Mouse (Mus musculus) limb, embryonic 12.5 days (tissue): ENCODE measurements around the gene Pip4k2a. TPM values are rescaled to one million over a fixed set of nuclear protein-coding genes. Genes with fewer than 3 reads are reported as not detected.
"Not testable (repeated sequence)": the region's sequence is repeated elsewhere in the genome, so short reads cannot be mapped to it uniquely, and the experiment has no call there.

Experiments used
- ATAC-seq: fragments of 200-750 bp; cut with Nextera tagmentation; 2 replicates; pipeline ENCODE4 v1.8.0; 2017; ENCODE audit warnings: low read depth, moderate TSS enrichment; ENCODE audit not compliant: insufficient number of reproducible peaks, insufficient read depth, low FRiP score, low TSS enrichment
- H3K27ac ChIP-seq: fragments of 300-500 bp; sonication (generic); 2 replicates; pipeline ENCODE4 v1.5.1; 2016; ENCODE audit warnings: mild to moderate bottlenecking, moderate library complexity
- H3K27me3 ChIP-seq: fragments of 300-500 bp; sonication (generic); 2 replicates; pipeline ENCODE4 v1.6.1; 2016; ENCODE audit warnings: mild to moderate bottlenecking, moderate library complexity
- H3K36me3 ChIP-seq: fragments of 300-500 bp; sonication (generic); 2 replicates; pipeline ENCODE4 v1.6.1; 2016; ENCODE audit warnings: mild to moderate bottlenecking, moderate library complexity
- H3K4me1 ChIP-seq: fragments of 300-500 bp; sonication (generic); replicated peaks from 2 replicates; pipeline ENCODE4 v1.6.1; 2016
- H3K4me2 ChIP-seq: fragments of 300-500 bp; sonication (generic); 2 replicates; pipeline ENCODE4 v1.6.1; 2016; ENCODE audit warnings: mild to moderate bottlenecking, moderate library complexity
- H3K4me3 ChIP-seq: fragments of 300-500 bp; sonication (generic); replicated peaks from 2 replicates; pipeline ENCODE4 v1.5.1; 2016; ENCODE audit warnings: mild to moderate bottlenecking
- H3K9ac ChIP-seq: fragments of 300-500 bp; sonication (generic); replicated peaks from 2 replicates; pipeline ENCODE4 v1.6.1; 2016; ENCODE audit warnings: mild to moderate bottlenecking, moderate library complexity
- H3K9me3 ChIP-seq: fragments of 300-500 bp; sonication (generic); 2 replicates; pipeline ENCODE4 v1.6.1; 2016; ENCODE audit warnings: mild to moderate bottlenecking, moderate library complexity
- WGBS: fragments of 180-500 bp; shearing (Covaris S2); methylation state at CpG from one replicate; pipeline ENCODE4 v1.1.7; 2016; 5-methylcytosine and 5-hydroxymethylcytosine counted together
- polyA plus RNA-seq: library from polyadenylated mRNA; unstranded; fragments of >200 nt; fragmentation: Nextera tagmentation; extraction: Ambion mirVana; gene quantifications from 2 replicates; pipeline ENCODE4 v1.2.1, GENCODE M21; 2016

Pip4k2a gene
- 9.9 and 12.0 TPM in 2 replicates for polyA plus RNA-seq

GRCm38 (mm10) chr2:18998054-18998478 is at the start of gene Pip4k2a, which contains the start of gene 4930426L09Rik:
Gene Pip4k2a (minus strand): TSS chr2:18998126.
Gene 4930426L09Rik (plus strand): TSS chr2:18998343.
- peak within 1 kb of the TSS; percentile 96 for H3K4me2 ChIP-seq
- H3K4me1 ChIP-seq = peaks cover 21% of the 10 kb centered on the region
- peak within 1 kb of the TSS; percentile 71 for H3K4me3 ChIP-seq
- WGBS = 1% methylated on average over 55 of the region's 66 CpGs
- H3K27ac ChIP-seq = peak within 1 kb of the TSS; percentile 87
- ATAC-seq = peak; percentile 95
- H3K36me3 ChIP-seq = no peaks in the 10 kb centered on the region
- no peaks in the 10 kb centered on the region; the same call in 1 of the 2 replicates for H3K27me3 ChIP-seq
- H3K9ac ChIP-seq = peak within 1 kb of the TSS; percentile 76
- H3K9me3 ChIP-seq = no peaks in the 10 kb centered on the region

- no peak overlapping the region for H3K9ac ChIP-seq
- no peaks in the 10 kb centered on the region for H3K9me3 ChIP-seq
- no peaks in the 10 kb centered on the region for H3K4me1 ChIP-seq
- no peak for ATAC-seq
- H3K27me3 ChIP-seq = no peaks in the 10 kb centered on the region
- H3K4me2 ChIP-seq = no peak overlapping the region
- H3K36me3 ChIP-seq = no peaks in the 10 kb centered on the region
- WGBS = 74% methylated on average over 4 of the region's 4 CpGs
- H3K27ac ChIP-seq = no peak overlapping the region
- H3K4me3 ChIP-seq = no peak overlapping the region
Measured at GRCm38 (mm10) chr2:19037907-19038570, 40.1 kb upstream of the Pip4k2a start.

- 67% methylated on average over 4 of the region's 4 CpGs for WGBS
- ATAC-seq = no peak
Measured at GRCm38 (mm10) chr2:19037430-19037829, 39.5 kb upstream of the Pip4k2a start.

GRCm38 (mm10) chr2:19024807-19025206 is 26.9 kb upstream of the Pip4k2a start:
- ATAC-seq = no peak

More at GRCm38 (mm10) chr2:19037430-19037829, 39.5 kb upstream of the Pip4k2a start:
- Histone ChIP-seq H3K4me1 (no peaks in the 10 kb centered on the region), H3K27me3 (no peaks in the 10 kb centered on the region), H3K36me3 (no peaks in the 10 kb centered on the region), H3K27ac (no peak overlapping the region), H3K4me2 (no peak overlapping the region), H3K9ac (no peak overlapping the region), H3K4me3 (no peak overlapping the region), H3K9me3 (no peaks in the 10 kb centered on the region)

GRCm38 (mm10) chr2:19018034-19018433 is 20.1 kb upstream of the Pip4k2a start:
- 82% methylated on average over 2 of the region's 2 CpGs for WGBS
- Histone ChIP-seq H3K9me3 (no peaks in the 10 kb centered on the region), H3K4me2 (no peak overlapping the region), H3K4me3 (no peak overlapping the region), H3K27ac (no peak overlapping the region), H3K27me3 (no peaks in the 10 kb centered on the region), H3K4me1 (no peaks in the 10 kb centered on the region), H3K9ac (no peak overlapping the region), H3K36me3 (no peaks in the 10 kb centered on the region)
- no peak for ATAC-seq

More at GRCm38 (mm10) chr2:19024807-19025206, 26.9 kb upstream of the Pip4k2a start:
- H3K4me3 ChIP-seq = no peak overlapping the region
- no peak overlapping the region for H3K9ac ChIP-seq
- no peaks in the 10 kb centered on the region for H3K4me1 ChIP-seq
- H3K27me3 ChIP-seq = no peaks in the 10 kb centered on the region
- H3K36me3 ChIP-seq = no peaks in the 10 kb centered on the region
- H3K4me2 ChIP-seq = no peak overlapping the region
- H3K9me3 ChIP-seq = peaks cover 3% of the 10 kb centered on the region; the same call in 1 of the 2 replicates
- WGBS = 85% methylated on average over 2 of the region's 2 CpGs
- H3K27ac ChIP-seq = no peak overlapping the region

GRCm38 (mm10) chr2:19016839-19017238 is 18.9 kb upstream of the Pip4k2a start:
- Histone ChIP-seq H3K9me3 (no peaks in the 10 kb centered on the region), H3K27ac (no peak overlapping the region), H3K27me3 (no peaks in the 10 kb centered on the region), H3K4me2 (no peak overlapping the region), H3K4me3 (no peak overlapping the region), H3K36me3 (no peaks in the 10 kb centered on the region), H3K4me1 (no peaks in the 10 kb centered on the region), H3K9ac (no peak overlapping the region)
- no peak for ATAC-seq
- WGBS = 92% methylated on average over 1 of the region's 1 CpGs

- H3K36me3 ChIP-seq = no peaks in the 10 kb centered on the region
- H3K9ac ChIP-seq = no peak overlapping the region
- no peak overlapping the region for H3K4me3 ChIP-seq
- no peaks in the 10 kb centered on the region for H3K27me3 ChIP-seq
- H3K9me3 ChIP-seq = no peaks in the 10 kb centered on the region
- WGBS = 84% methylated on average over 5 of the region's 5 CpGs
- H3K4me2 ChIP-seq = no peak overlapping the region
- no peaks in the 10 kb centered on the region for H3K4me1 ChIP-seq
- no peak for ATAC-seq
- H3K27ac ChIP-seq = no peak overlapping the region
Measured at GRCm38 (mm10) chr2:19016348-19016747, 18.4 kb upstream of the Pip4k2a start.

- Histone ChIP-seq H3K27me3 (no peaks in the 10 kb centered on the region), H3K4me1 (no peaks in the 10 kb centered on the region; the same call in 1 of the 2 replicates), H3K36me3 (no peaks in the 10 kb centered on the region), H3K9me3 (no peaks in the 10 kb centered on the region), H3K27ac (no peak overlapping the region), H3K4me3 (no peak overlapping the region), H3K9ac (no peak overlapping the region), H3K4me2 (no peak overlapping the region)
- no peak for ATAC-seq
- WGBS = 77% methylated on average over 6 of the region's 6 CpGs
Measured at GRCm38 (mm10) chr2:19011443-19011842, 13.5 kb upstream of the Pip4k2a start.

GRCm38 (mm10) chr2:19010541-19010940 is 12.6 kb upstream of the Pip4k2a start:
- H3K36me3 ChIP-seq, H3K27me3 ChIP-seq, H3K4me3 ChIP-seq, H3K9ac ChIP-seq, H3K4me2 ChIP-seq, H3K27ac ChIP-seq, ATAC-seq, H3K9me3 ChIP-seq, H3K4me1 ChIP-seq: not testable (repeated sequence)
- WGBS = 83% methylated on average over 1 of the region's 1 CpGs

- Histone ChIP-seq H3K4me2 (no peak overlapping the region), H3K36me3 (no peaks in the 10 kb centered on the region), H3K27ac (no peak overlapping the region), H3K27me3 (no peaks in the 10 kb centered on the region), H3K4me3 (no peak overlapping the region), H3K9ac (no peak overlapping the region), H3K9me3 (no peaks in the 10 kb centered on the region), H3K4me1 (no peaks in the 10 kb centered on the region; the same call in 1 of the 2 replicates)
- no peak for ATAC-seq
- WGBS = 52% methylated on average over 4 of the region's 4 CpGs
Measured at GRCm38 (mm10) chr2:19007580-19007979, 9.7 kb upstream of the Pip4k2a start.

- 96% methylated on average over 7 of the region's 7 CpGs for WGBS
- no peak overlapping the region for H3K4me3 ChIP-seq
Measured at GRCm38 (mm10) chr2:19006124-19006523, 8.2 kb upstream of the Pip4k2a start.

GRCm38 (mm10) chr2:19004801-19005200 is 6.9 kb upstream of the Pip4k2a start:
- Histone ChIP-seq H3K4me3 (no peak overlapping the region), H3K27me3 (no peaks in the 10 kb centered on the region), H3K4me2 (no peak overlapping the region), H3K9me3 (no peaks in the 10 kb centered on the region), H3K9ac (no peak overlapping the region), H3K27ac (no peak overlapping the region), H3K36me3 (no peaks in the 10 kb centered on the region), H3K4me1 (no peaks in the 10 kb centered on the region; the same call in 1 of the 2 replicates)
- WGBS = 73% methylated on average over 10 of the region's 10 CpGs
- no peak for ATAC-seq

More at GRCm38 (mm10) chr2:19006124-19006523, 8.2 kb upstream of the Pip4k2a start:
- Histone ChIP-seq H3K27me3 (no peaks in the 10 kb centered on the region), H3K36me3 (no peaks in the 10 kb centered on the region), H3K4me2 (no peak overlapping the region), H3K9ac (no peak overlapping the region), H3K27ac (no peak overlapping the region), H3K9me3 (no peaks in the 10 kb centered on the region), H3K4me1 (no peaks in the 10 kb centered on the region; the same call in 1 of the 2 replicates)
- ATAC-seq = no peak
